Mouse (Mus musculus): ENCODE results near the gene Gpr173. TPM values are rescaled to one million over a fixed set of nuclear protein-coding genes. Genes with fewer than 3 reads are reported as not detected.

The Gpr173 gene
- polyA plus RNA-seq, 1 experiment from 2014 or later = 12.2 TPM

Other genes starting within 250 kb of the Gpr173 start
- 3.2 TPM in 2 replicates for gene Iqsec2, start 224.4 kb downstream of the Gpr173 start, polyA plus RNA-seq (2015; fragmentation: Nextera tagmentation; extraction: Ambion mirVana)
- gene Kdm5c, start 135.7 kb downstream of the Gpr173 start, polyA plus RNA-seq (2015; fragmentation: Nextera tagmentation; extraction: Ambion mirVana) = 39.6 and 45.6 TPM in 2 replicates
- 29.7 and 31.7 TPM in 2 replicates for gene Kantr, start 41.2 kb downstream of the Gpr173 start, polyA plus RNA-seq (2015; fragmentation: Nextera tagmentation; extraction: Ambion mirVana)
- gene Tspyl2, start 26.3 kb downstream of the Gpr173 start, polyA plus RNA-seq (2015; fragmentation: Nextera tagmentation; extraction: Ambion mirVana) = 50.8 and 56.4 TPM in 2 replicates
- not detected in 2 replicates for gene Cldn34a, start 194.6 kb upstream of the Gpr173 start, polyA plus RNA-seq (2015; fragmentation: Nextera tagmentation; extraction: Ambion mirVana)